Mouse (Mus musculus) midbrain, embryonic 14.5 days (tissue): Measurements from ENCODE around the gene Slc4a1. TPM values are rescaled to one million over a fixed set of nuclear protein-coding genes. Genes with fewer than 3 reads are reported as not detected.

Experiments
- ATAC-seq: fragments of 200-750 bp; cut with Nextera tagmentation; 2 replicates; pipeline ENCODE4 v1.8.0; 2017; ENCODE audit warnings: moderate number of reproducible peaks, moderate library complexity; ENCODE audit not compliant: low FRiP score, low TSS enrichment
- DNase-seq: peaks from one replicate; pipeline ENCODE4 v3.0.0-alpha.2; 2015
- H3K27ac ChIP-seq: fragments of 300-500 bp; sonication (generic); replicated peaks from 2 replicates; pipeline ENCODE4 v1.5.1; 2014; ENCODE audit warnings: mild to moderate bottlenecking, low read depth, low read length, moderate library complexity
- H3K27me3 ChIP-seq: fragments of 300-500 bp; sonication (generic); 2 replicates; pipeline ENCODE4 v1.6.1; 2014; ENCODE audit warnings: low read length, control low read depth, mixed read lengths; ENCODE audit not compliant: control insufficient read depth, insufficient read depth
- H3K36me3 ChIP-seq: fragments of 300-500 bp; sonication (generic); 2 replicates; pipeline ENCODE4 v1.6.1; 2014; ENCODE audit warnings: low read length, control low read depth; ENCODE audit not compliant: control insufficient read depth, insufficient read depth
- H3K4me1 ChIP-seq: fragments of 300-500 bp; sonication (generic); 2 replicates; pipeline ENCODE4 v1.6.1; 2014; ENCODE audit warnings: mild to moderate bottlenecking, antibody characterized with exemption, low read length, control low read depth; ENCODE audit not compliant: control insufficient read depth, insufficient read depth
- H3K4me2 ChIP-seq: fragments of 300-500 bp; sonication (generic); 2 replicates; pipeline ENCODE4 v1.6.1; 2014; ENCODE audit warnings: mild to moderate bottlenecking, low read length, moderate library complexity
- H3K4me3 ChIP-seq: fragments of 300-500 bp; sonication (generic); replicated peaks from 2 replicates; pipeline ENCODE4 v1.5.1; 2014; ENCODE audit warnings: low read depth, low read length
- H3K9ac ChIP-seq: fragments of 300-500 bp; sonication (generic); replicated peaks from 2 replicates; pipeline ENCODE4 v1.6.1; 2014; ENCODE audit warnings: mild to moderate bottlenecking, low read length, moderate library complexity
- H3K9me3 ChIP-seq: fragments of 300-500 bp; sonication (generic); 2 replicates; pipeline ENCODE4 v1.6.1; 2016; ENCODE audit warnings: low read length, control low read depth, mixed read lengths; ENCODE audit not compliant: control insufficient read depth
- WGBS: fragments of 180-500 bp; shearing (Covaris S2); extraction: QIAGEN DNeasy Blood & Tissue Kit; methylation state at CpG from one replicate; pipeline ENCODE4 v1.1.7; 2014; 5-methylcytosine and 5-hydroxymethylcytosine counted together
- polyA plus RNA-seq: library from polyadenylated mRNA; unstranded; fragments of >200 nt; fragmentation: Nextera tagmentation; extraction: Ambion mirVana; gene quantifications from 2 replicates; pipeline ENCODE4 v1.2.1, GENCODE M21; 2014

The Slc4a1 gene
- polyA plus RNA-seq, 1 experiment from 2014 or later: 2.3 TPM

DNA sequence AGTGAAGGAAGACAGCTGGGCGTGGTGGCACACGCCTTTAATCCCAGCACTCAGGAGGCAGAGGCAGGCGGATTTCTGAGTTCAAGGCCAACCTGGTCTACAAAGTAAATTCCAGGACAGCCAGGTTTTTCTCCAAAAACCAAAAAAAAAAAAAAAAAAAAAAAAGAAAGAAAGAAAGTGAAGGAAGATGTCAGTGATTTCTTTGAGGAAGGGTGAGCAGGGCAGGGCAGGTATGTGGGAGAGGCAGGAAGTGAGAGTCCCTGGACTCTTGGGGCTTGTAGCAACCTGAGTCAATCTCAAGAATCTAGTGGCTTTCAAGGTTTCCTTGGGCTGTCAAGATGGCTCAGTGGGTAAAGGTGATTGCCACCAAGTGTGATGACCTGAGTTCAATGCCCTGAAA lies 21.5 kb downstream of the Slc4a1 start:
- WGBS: 95% methylated on average over 3 of the region's 3 CpGs
- no peak overlapping the region for H3K4me2 ChIP-seq
- no peaks in the 10 kb centered on the region for H3K9me3 ChIP-seq
- no peak overlapping the region for H3K4me3 ChIP-seq
- no peaks in the 10 kb centered on the region for H3K36me3 ChIP-seq
- H3K27ac ChIP-seq: no peak overlapping the region
- ATAC-seq (no peak), DNase-seq (no peak)
- no peak overlapping the region for H3K9ac ChIP-seq
- H3K27me3 ChIP-seq: no peaks in the 10 kb centered on the region
- no peaks in the 10 kb centered on the region for H3K4me1 ChIP-seq

DNA sequence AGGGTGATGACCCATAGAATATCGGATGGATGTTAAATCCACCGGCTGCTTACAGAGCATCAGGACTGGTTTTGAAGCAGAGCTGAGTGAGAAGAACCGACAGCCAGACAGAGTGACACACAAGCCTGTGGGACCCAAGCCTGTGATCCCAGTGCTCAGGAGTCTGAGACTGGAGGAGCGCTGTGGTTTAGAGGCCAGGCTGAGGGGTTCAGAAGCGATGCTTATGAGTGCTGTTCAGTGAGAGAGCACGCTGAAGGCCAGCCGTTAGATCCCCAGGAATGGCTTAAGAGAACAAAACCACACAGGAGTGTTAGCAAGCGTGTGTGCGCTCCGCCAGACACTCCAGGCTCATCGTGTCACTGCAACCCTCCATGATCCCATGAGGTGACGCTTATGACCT lies 23.3 kb downstream of the Slc4a1 start:
- WGBS: 52% methylated on average over 12 of the region's 12 CpGs
- H3K4me3 ChIP-seq: no peak overlapping the region
- no peaks in the 10 kb centered on the region for H3K36me3 ChIP-seq
- H3K4me1 ChIP-seq: no peaks in the 10 kb centered on the region
- H3K27ac ChIP-seq: no peak overlapping the region
- H3K9ac ChIP-seq: no peak overlapping the region
- DNase-seq (no peak), ATAC-seq (no peak)
- H3K4me2 ChIP-seq: no peak overlapping the region
- no peaks in the 10 kb centered on the region for H3K27me3 ChIP-seq
- no peaks in the 10 kb centered on the region for H3K9me3 ChIP-seq

DNA sequence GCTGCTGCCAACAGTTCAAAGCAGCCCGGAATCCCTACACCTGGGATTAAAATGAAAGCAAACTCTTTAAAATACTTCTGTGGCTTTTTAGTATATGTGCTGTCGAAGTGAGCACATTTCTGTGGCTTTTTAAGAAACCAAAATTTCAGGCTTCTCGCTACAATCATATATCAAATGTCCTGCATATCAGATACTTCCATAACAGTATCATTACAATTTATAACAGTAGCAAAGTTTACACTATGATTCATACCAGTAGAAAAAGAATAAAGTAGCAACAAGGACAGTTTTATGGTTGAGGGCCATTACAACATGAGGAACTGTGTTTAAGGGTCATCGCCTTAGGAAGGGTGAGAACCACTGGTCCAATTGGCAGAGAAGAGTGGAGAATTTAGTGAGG lies 24.9 kb downstream of the Slc4a1 start:
- no peaks in the 10 kb centered on the region for H3K4me1 ChIP-seq
- ATAC-seq: no peak
- H3K9me3 ChIP-seq: no peaks in the 10 kb centered on the region
- DNase-seq: no peak
- no peak overlapping the region for H3K9ac ChIP-seq
- H3K27ac ChIP-seq: no peak overlapping the region
- H3K27me3 ChIP-seq: no peaks in the 10 kb centered on the region
- H3K4me2 ChIP-seq: no peak overlapping the region
- WGBS: 92% methylated on average over 4 of the region's 4 CpGs
- no peak overlapping the region for H3K4me3 ChIP-seq
- H3K36me3 ChIP-seq: no peaks in the 10 kb centered on the region

DNA sequence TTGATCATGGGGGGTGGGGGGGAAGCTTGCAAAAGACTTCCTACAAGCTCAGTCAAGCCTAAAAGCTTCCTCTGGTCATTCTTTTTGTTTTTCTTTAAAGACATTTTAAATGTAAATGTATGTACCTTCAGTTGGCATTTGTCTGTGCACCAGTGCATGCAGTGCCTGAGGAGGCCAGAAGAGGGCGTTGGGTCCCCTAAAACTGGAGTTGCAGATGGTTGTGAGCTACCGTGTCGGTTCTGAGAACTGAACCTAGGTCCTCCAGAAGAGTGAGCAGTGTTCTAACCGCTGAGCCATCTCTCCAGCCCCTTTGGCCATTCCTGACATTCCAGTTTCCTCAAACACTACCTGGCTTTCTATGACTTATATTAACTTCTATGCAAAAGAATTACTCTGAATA lies 26.4 kb downstream of the Slc4a1 start:
- Histone ChIP-seq H3K4me3 (no peak overlapping the region), H3K4me2 (no peak overlapping the region), H3K9ac (no peak overlapping the region), H3K27me3 (no peaks in the 10 kb centered on the region), H3K27ac (no peak overlapping the region), H3K9me3 (no peaks in the 10 kb centered on the region), H3K36me3 (no peaks in the 10 kb centered on the region), H3K4me1 (no peaks in the 10 kb centered on the region)
- WGBS: 57% methylated on average over 4 of the region's 4 CpGs
- no peak for ATAC-seq
- DNase-seq: no peak

DNA sequence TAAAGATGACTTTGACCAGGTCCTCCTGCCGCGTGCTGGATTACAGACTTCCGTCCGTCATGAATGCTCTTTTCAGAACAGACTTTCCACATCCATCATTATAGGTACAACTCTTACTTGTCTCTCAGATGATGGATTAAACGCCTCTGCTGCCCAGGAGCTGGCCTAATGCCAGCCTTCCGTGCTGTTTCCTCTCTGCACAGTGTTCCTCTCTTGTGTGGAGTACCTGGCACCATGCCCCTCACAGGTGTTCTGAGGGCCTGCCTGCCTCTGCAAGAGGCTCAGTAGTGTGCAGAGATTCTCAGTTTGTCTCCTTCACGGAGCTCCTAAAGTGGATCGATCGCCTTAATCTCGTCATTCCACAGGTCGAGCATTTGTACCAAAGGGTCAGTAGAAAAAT lies 26.8 kb downstream of the Slc4a1 start:
- Histone ChIP-seq H3K36me3 (no peaks in the 10 kb centered on the region), H3K9ac (no peak overlapping the region), H3K9me3 (no peaks in the 10 kb centered on the region), H3K27me3 (no peaks in the 10 kb centered on the region), H3K4me3 (no peak overlapping the region), H3K27ac (no peak overlapping the region), H3K4me1 (no peaks in the 10 kb centered on the region), H3K4me2 (no peak overlapping the region)
- DNase-seq: no peak
- WGBS: 83% methylated on average over 11 of the region's 11 CpGs
- no peak for ATAC-seq

DNA sequence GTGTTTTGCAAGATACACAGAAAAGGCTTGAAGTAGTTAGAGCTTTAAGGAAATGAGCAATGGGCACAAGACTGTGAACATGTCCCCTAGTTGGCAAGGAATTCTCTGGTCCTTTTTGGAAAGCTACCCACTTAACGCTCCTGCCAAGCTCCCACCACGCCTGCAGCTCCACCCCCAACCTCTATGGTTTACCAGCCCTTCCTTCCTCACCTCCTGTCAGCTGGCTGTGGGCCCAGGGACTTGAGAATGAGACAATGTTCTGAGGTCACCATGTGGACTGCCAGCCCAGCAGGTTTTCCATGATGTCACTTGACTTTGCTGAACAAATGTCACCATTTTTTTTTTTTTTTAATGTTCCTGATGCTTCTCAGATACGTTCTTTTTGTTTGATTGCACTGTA lies 27.4 kb downstream of the Slc4a1 start:
- H3K27ac ChIP-seq: no peak overlapping the region
- WGBS: 55% methylated on average over 3 of the region's 3 CpGs
- H3K9ac ChIP-seq: no peak overlapping the region
- no peak overlapping the region for H3K4me2 ChIP-seq
- H3K4me1 ChIP-seq: no peaks in the 10 kb centered on the region
- no peak overlapping the region for H3K4me3 ChIP-seq
- no peaks in the 10 kb centered on the region for H3K36me3 ChIP-seq
- DNase-seq (peak; percentile 47), ATAC-seq (no peak)
- H3K27me3 ChIP-seq: no peaks in the 10 kb centered on the region
- no peaks in the 10 kb centered on the region for H3K9me3 ChIP-seq

DNA sequence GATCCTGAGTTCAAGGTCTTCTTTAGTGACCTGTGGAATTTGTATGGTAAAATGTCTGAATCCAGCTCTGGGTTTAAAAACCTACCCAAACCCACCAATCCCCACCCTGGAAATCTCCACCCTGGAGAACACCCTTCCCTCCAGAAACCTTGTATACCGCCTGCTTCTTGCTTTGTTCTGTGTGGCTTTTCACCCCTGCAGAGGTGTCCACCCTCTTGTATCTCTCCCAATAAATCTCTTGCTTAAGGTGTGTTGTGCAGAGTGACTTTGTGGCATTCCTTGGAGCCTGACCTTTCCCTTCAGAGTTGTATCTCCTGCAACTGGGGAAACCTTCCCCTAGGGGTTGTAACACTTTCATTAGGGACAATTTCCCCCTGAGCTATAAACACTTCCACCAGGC lies 28.1 kb downstream of the Slc4a1 start:
- Histone ChIP-seq H3K36me3 (no peaks in the 10 kb centered on the region), H3K9me3 (no peaks in the 10 kb centered on the region), H3K27ac (no peak overlapping the region), H3K27me3 (no peaks in the 10 kb centered on the region), H3K9ac (no peak overlapping the region), H3K4me2 (no peak overlapping the region), H3K4me3 (no peak overlapping the region), H3K4me1 (no peaks in the 10 kb centered on the region)
- DNase-seq (no peak), ATAC-seq (no peak)
- WGBS: 83% methylated on average over 1 of the region's 1 CpGs

DNA sequence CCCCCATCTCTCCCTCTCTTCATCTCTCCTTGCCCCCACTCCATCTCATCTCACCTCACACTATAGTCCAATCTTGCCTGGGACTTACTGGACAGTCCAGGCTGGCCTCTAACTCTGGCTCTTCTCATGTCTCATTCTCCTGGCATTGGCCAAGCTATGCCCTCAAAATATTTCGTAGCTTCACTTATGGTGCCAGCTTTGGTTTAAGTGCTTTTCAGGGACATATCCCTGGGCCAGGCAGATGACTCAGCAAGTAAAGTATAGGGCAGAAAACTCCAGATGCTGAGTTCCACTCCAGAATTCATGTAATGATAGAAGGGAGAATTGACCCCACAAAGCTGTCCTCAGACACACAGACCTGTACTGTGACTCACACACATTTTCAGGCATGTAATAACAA lies 29.8 kb downstream of the Slc4a1 start:
- Histone ChIP-seq H3K9me3 (no peaks in the 10 kb centered on the region), H3K36me3 (no peaks in the 10 kb centered on the region), H3K4me3 (no peak overlapping the region), H3K9ac (no peak overlapping the region), H3K27me3 (no peaks in the 10 kb centered on the region), H3K4me1 (no peaks in the 10 kb centered on the region), H3K4me2 (no peak overlapping the region), H3K27ac (no peak overlapping the region)
- WGBS: 83% methylated on average over 1 of the region's 1 CpGs
- no peak for ATAC-seq
- DNase-seq: no peak

DNA sequence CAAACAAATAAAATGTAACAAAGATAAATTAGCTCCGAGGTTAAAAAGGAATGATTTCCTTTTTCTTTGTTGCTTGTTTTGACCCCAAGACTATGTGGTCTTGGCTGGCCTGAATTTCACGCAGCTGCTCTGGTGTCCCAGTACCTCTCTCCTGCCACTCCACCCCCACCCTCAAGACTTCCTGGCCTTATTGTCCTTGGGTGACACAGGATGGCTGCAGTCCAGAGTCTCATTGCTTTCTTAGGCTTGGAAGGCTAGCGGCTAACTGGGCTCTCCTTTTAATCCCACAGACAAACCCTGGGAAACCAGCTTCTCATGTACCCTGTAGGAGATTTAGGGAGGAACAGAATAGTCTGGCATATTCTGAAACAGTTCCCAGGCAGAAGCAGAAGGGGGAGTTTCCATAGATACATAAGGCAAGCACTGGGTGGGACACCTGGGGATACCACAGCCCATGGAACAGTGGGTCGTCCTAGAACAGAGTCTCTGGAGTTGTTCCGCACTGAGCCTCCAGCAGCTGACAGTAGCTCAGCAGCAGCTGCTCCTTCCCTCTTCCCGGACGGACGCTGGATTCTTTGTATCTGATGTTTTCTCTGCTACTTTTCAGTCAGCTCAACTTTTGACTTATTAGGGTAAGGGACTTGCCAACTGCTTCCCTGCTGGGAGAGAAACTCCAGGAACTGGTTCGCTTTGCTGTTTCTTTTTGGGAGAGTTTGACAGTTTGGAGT lies 30.9 kb downstream of the Slc4a1 start:
- Histone ChIP-seq H3K4me1 (no peaks in the 10 kb centered on the region), H3K4me3 (no peak overlapping the region), H3K27me3 (no peaks in the 10 kb centered on the region), H3K36me3 (no peaks in the 10 kb centered on the region), H3K27ac (no peak overlapping the region), H3K4me2 (no peak overlapping the region), H3K9me3 (no peaks in the 10 kb centered on the region), H3K9ac (no peak overlapping the region)
- 33% methylated on average over 9 of the region's 9 CpGs for WGBS
- DNase-seq (peak; percentile 28), ATAC-seq (no peak)
